Mouse (Mus musculus) liver, embryonic 15.5 days (tissue): ENCODE measurements around the gene Irf8. TPM values are rescaled to one million over a fixed set of nuclear protein-coding genes. Genes with fewer than 3 reads are reported as not detected.

Experiments used
- ATAC-seq: fragments of 200-750 bp; cut with Nextera tagmentation; 2 replicates; pipeline ENCODE4 v1.8.0; 2017; ENCODE audit warnings: moderate number of reproducible peaks, mild to moderate bottlenecking, moderate library complexity; ENCODE audit not compliant: insufficient read depth
- H3K27ac ChIP-seq: fragments of 300-500 bp; sonication (generic); replicated peaks from 2 replicates; pipeline ENCODE4 v1.5.1; 2015; ENCODE audit warnings: mild to moderate bottlenecking, inconsistent platforms
- H3K27me3 ChIP-seq: fragments of 300-500 bp; sonication (generic); 2 replicates; pipeline ENCODE4 v1.6.1; 2015; ENCODE audit warnings: mild to moderate bottlenecking, inconsistent platforms
- H3K36me3 ChIP-seq: fragments of 300-500 bp; sonication (generic); replicated peaks from 2 replicates; pipeline ENCODE4 v1.6.1; 2015; ENCODE audit warnings: moderate library complexity, mild to moderate bottlenecking, inconsistent platforms
- H3K4me1 ChIP-seq: fragments of 300-500 bp; sonication (generic); replicated peaks from 2 replicates; pipeline ENCODE4 v1.6.1; 2015; ENCODE audit warnings: inconsistent platforms
- H3K4me2 ChIP-seq: fragments of 300-500 bp; sonication (generic); 2 replicates; pipeline ENCODE4 v1.6.1; 2015; ENCODE audit warnings: moderate library complexity, mild to moderate bottlenecking, inconsistent platforms
- H3K4me3 ChIP-seq: fragments of 300-500 bp; sonication (generic); replicated peaks from 2 replicates; pipeline ENCODE4 v1.5.1; 2015; ENCODE audit warnings: mild to moderate bottlenecking, inconsistent platforms
- H3K9ac ChIP-seq: fragments of 300-500 bp; sonication (generic); 2 replicates; pipeline ENCODE4 v1.6.1; 2015; ENCODE audit warnings: moderate library complexity, mild to moderate bottlenecking, inconsistent platforms
- H3K9me3 ChIP-seq: fragments of 300-500 bp; sonication (generic); replicated peaks from 2 replicates; pipeline ENCODE4 v1.6.1; 2016; ENCODE audit warnings: inconsistent platforms
- WGBS: fragments of 180-500 bp; shearing (Covaris S2); methylation state at CpG from one replicate; pipeline ENCODE4 v1.1.7; 2015; ENCODE audit warnings: mixed read lengths; ENCODE audit not compliant: insufficient replicate concordance; 5-methylcytosine and 5-hydroxymethylcytosine counted together
- polyA plus RNA-seq: library from polyadenylated mRNA; unstranded; fragments of >200 nt; fragmentation: Nextera tagmentation; extraction: Ambion mirVana; gene quantifications from 2 replicates; pipeline ENCODE4 v1.2.1, GENCODE M21; 2015

The Irf8 gene
- polyA plus RNA-seq, 1 experiment from 2014 or later: 17.4 TPM

DNA sequence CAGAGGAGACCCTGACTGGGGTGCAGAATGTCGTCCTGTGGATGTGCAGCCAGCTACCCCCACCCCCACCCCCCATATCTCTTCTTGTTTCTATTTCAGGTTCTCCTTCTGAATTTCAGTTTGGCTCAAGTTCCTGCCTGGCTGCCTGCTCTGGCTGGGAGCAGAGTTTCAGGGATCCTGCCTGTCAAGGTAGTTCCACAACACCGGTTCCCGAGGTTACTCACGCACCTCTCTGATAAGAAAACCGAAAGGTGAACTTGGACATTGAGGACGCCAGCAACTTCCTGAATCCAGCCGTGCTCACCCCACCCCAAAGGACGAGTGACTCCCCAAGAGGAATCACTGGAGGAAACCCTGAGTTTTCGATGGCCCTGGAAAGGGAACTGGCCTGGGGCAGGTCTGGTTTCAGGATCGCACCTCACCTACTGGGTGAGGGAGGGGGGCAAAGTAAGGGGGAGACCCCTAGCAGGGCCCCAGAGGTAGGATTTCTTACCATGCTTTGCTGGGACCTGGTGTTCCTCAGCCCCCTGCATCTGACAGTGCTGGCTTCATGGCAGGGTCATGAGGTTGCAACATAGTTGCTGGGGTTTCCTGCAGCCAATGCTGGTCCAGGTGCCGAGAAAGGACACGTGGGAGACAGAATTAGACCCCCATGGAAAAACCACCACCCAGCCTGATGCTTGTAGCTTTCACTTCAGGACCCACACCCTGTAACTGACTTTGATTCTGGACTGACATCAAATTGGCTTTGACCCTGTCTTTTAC, 32.5 kb downstream of the Irf8 start:
- Histone ChIP-seq H3K4me2 (no peak overlapping the region), H3K36me3 (no peaks in the 10 kb centered on the region), H3K4me1 (no peaks in the 10 kb centered on the region), H3K9me3 (no peaks in the 10 kb centered on the region), H3K27me3 (no peaks in the 10 kb centered on the region), H3K9ac (no peak overlapping the region), H3K27ac (no peak overlapping the region), H3K4me3 (no peak overlapping the region)
- ATAC-seq: no peak
- 15% methylated on average over 12 of the region's 12 CpGs for WGBS

DNA sequence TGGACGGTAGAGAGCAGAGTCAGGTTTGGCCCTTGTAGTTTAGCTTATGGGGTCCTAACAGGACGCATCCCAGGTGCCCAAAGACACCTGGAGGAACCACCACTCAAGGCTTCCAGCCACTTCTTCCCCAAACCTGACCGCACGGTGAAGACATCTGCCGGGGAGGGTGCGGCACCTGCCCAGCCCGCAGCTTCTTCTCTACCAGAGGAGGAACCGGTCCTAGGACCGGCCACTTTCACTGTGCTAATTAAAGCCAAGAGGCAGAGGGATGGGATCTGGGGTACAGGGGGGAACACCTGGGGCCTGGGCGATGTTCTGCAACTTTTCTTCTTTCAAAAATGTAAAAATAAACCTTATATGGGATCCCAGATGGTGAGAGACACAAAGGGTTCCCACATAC, 41.0 kb downstream of the Irf8 start:
- H3K9ac ChIP-seq: no peak overlapping the region
- no peak overlapping the region for H3K27ac ChIP-seq
- no peak for ATAC-seq
- no peak overlapping the region for H3K4me2 ChIP-seq
- H3K4me3 ChIP-seq: no peak overlapping the region
- no peaks in the 10 kb centered on the region for H3K9me3 ChIP-seq
- no peaks in the 10 kb centered on the region for H3K36me3 ChIP-seq
- WGBS: 71% methylated on average over 10 of the region's 10 CpGs
- H3K27me3 ChIP-seq: no peaks in the 10 kb centered on the region
- H3K4me1 ChIP-seq: no peaks in the 10 kb centered on the region

DNA sequence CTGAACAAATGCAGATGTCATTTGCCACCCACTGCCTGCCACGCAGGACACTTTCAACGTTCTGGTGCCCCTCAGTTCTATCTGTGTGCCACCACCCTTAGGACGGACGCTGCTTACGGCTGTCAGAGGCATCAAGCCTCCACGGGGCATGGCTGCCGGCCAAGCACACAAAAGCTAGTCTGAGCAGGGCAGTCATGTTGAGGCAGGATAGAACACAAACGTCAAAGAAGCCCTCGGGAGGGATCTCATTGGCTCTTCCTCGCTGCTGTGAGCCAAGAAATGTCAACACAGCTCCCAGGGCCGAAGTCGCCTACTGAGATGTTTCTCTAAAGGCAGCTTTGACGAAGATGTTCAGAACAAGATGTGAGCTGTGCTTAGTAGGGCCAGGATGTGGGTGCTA, 41.6 kb downstream of the Irf8 start:
- Histone ChIP-seq H3K9me3 (no peaks in the 10 kb centered on the region), H3K27me3 (no peaks in the 10 kb centered on the region), H3K36me3 (no peaks in the 10 kb centered on the region), H3K27ac (no peak overlapping the region), H3K4me1 (no peaks in the 10 kb centered on the region), H3K9ac (no peak overlapping the region), H3K4me3 (no peak overlapping the region), H3K4me2 (no peak overlapping the region)
- 56% methylated on average over 13 of the region's 13 CpGs for WGBS
- ATAC-seq: no peak

DNA sequence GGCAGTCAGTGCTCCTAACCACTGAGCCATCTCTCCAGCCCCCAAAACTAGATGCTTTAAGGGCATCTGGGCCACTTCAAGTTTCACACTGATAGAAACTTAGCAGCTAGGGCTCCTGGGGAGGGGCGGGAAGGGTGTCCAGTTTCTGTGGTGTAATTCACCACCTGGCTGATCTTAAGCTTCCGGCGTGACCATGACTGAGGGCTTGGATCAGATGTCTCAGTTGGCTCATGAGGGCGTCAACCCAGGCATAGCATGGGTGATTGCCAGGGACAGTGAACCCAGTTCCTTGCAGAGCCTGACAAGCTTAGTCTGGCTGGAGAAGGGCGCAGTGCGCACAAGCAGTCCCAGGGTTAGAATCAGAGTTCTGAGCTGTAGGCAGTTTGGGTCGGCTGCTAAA, 42.9 kb downstream of the Irf8 start:
- Histone ChIP-seq H3K4me1 (0 out of 2 replicates have a peak, but pooled peaks cover 3% of the 10 kb centered on the region), H3K27me3 (no peaks in the 10 kb centered on the region), H3K9ac (no peak overlapping the region), H3K9me3 (no peaks in the 10 kb centered on the region), H3K4me2 (no peak overlapping the region), H3K36me3 (no peaks in the 10 kb centered on the region), H3K4me3 (no peak overlapping the region), H3K27ac (no peak overlapping the region)
- WGBS: 73% methylated on average over 7 of the region's 7 CpGs
- ATAC-seq: no peak

DNA sequence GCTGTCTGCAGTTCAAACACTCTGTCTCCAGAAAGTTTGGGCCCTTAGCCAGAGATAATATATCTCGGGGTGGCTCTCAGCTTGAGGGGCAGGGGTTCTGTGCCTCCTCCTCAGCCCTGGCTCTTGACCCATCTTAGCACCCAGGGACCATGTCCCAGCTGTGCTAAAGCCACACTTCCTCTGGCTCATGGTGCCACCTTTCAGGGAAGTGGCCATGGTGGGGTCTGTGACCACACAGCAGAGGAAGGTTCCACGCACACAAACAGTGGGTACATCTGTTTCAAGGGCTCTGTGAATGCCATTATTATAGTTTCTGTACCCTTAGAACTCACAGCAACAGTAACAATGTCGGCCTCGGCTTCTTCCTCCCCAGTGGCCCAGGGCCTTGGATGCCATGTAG, 47.6 kb downstream of the Irf8 start:
- no peak for ATAC-seq
- no peaks in the 10 kb centered on the region for H3K36me3 ChIP-seq
- no peak overlapping the region for H3K9ac ChIP-seq
- WGBS: 62% methylated on average over 4 of the region's 4 CpGs
- no peaks in the 10 kb centered on the region for H3K9me3 ChIP-seq
- no peak overlapping the region for H3K4me3 ChIP-seq
- no peak overlapping the region for H3K4me2 ChIP-seq
- no peaks in the 10 kb centered on the region for H3K27me3 ChIP-seq
- H3K27ac ChIP-seq: no peak overlapping the region
- H3K4me1 ChIP-seq: 0 out of 2 replicates have a peak, but pooled peaks cover 3% of the 10 kb centered on the region

DNA sequence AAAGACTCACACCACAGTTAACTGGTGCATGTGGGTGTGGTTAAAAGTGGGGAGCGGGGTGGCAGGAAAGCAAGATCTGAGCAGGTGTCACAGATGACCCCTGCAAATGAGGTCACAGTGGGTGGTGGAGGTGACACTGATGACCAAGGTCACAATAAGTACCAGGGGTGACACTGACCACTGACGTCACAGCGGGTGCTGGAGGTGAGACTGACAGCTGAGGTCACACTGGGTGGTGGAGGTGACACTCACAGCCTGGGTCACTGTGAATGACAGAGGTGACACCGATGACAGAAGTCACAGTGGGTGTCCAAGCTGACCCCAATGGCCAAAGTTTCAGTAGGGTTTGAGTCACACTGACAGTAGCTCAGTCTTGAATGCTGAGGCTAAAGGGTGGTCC, 50.6 kb downstream of the Irf8 start:
- H3K9ac ChIP-seq: no peak overlapping the region
- H3K27me3 ChIP-seq: no peaks in the 10 kb centered on the region
- no peak for ATAC-seq
- no peaks in the 10 kb centered on the region for H3K9me3 ChIP-seq
- no peaks in the 10 kb centered on the region for H3K36me3 ChIP-seq
- no peak overlapping the region for H3K4me2 ChIP-seq
- H3K27ac ChIP-seq: no peak overlapping the region
- H3K4me1 ChIP-seq: 0 out of 2 replicates have a peak, but pooled peaks cover 3% of the 10 kb centered on the region
- WGBS: 52% methylated on average over 4 of the region's 4 CpGs
- no peak overlapping the region for H3K4me3 ChIP-seq

DNA sequence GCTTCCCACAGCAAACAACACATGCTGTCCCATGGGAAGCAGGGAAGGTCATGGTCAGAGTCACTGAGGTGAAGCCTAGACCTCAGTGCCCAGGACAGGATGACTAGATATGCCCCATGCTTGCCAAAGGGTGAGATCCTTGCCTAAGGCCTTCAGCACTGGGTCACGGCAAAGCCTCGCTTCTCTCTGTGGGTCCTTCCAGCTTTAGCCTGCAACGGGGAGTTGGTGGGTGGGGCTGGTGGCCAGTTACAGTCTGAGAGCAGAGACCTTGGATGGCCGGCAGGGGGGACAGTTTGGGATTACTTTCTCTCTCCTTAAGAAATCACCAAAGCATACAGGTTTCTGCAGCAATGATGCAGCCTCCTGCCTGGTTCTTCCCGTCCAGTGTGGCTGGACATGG, 51.5 kb downstream of the Irf8 start:
- no peaks in the 10 kb centered on the region for H3K27me3 ChIP-seq
- no peak overlapping the region for H3K27ac ChIP-seq
- H3K4me1 ChIP-seq: 0 out of 2 replicates have a peak, but pooled peaks cover 3% of the 10 kb centered on the region
- WGBS: 42% methylated on average over 5 of the region's 5 CpGs
- ATAC-seq: no peak
- H3K4me2 ChIP-seq: no peak overlapping the region
- H3K9me3 ChIP-seq: no peaks in the 10 kb centered on the region
- no peaks in the 10 kb centered on the region for H3K36me3 ChIP-seq
- no peak overlapping the region for H3K9ac ChIP-seq
- no peak overlapping the region for H3K4me3 ChIP-seq

DNA sequence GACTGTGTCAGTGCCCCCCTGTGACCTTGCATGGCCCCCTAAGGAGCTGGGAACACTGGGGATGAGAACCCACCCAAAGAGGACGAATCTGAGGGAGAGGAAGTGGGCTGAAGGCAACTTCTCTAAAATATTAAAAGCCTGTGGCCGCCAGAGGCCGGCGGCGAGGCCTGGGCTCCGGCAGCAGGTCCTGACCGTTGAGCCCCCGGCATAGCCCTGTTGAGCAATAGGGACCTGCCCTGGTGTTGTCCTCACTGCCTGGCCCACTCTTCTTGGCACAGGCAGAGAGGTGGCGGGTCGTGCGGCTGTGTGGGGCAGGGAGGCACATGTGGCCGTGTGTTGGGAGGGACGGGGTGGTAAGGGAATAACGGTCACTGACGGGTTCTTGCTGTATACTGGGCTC, 56.6 kb downstream of the Irf8 start:
- Histone ChIP-seq H3K4me1 (no peaks in the 10 kb centered on the region), H3K36me3 (no peaks in the 10 kb centered on the region), H3K4me3 (no peak overlapping the region), H3K9ac (no peak overlapping the region), H3K27ac (0 out of 2 replicates have a peak overlapping the region, but pooled peaks have one; percentile 1), H3K27me3 (no peaks in the 10 kb centered on the region), H3K9me3 (no peaks in the 10 kb centered on the region), H3K4me2 (no peak overlapping the region)
- WGBS: 21% methylated on average over 15 of the region's 15 CpGs
- no peak; the same call in 1 of the 2 replicates for ATAC-seq

DNA sequence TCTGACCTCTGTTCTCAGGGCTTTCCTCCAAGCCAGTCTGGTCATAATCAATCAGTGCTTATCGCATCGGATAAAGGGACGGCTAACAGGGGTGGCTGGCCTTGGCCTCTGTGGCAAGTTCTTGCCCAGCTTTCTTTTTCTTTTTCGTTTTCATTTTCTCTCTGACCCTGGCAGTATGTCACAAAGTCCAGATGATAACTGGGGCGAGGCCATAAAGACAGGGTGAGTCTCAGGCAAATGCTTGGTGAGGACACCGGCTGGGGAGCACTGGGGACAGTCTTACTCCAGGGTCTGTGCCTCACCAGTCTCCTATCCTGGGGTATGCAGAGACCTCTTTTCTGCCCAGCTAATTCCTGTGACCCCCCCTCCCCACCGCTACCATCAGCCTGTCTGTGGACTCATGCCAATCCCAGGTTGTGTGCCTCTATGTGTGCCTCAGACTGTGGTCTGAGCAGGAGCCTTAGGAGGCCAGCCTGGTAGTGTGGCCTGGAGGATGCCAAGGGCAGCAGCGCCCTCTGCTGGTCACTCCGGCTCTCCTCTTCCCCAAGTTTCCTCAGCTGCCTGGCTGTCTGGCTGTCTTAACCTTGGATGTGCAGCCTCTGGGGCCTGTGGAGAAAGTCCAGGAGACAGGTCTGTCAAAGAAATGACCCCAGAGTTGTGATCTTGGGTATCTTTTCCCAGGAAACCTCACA, 59.9 kb downstream of the Irf8 start:
- Histone ChIP-seq H3K4me2 (no peak overlapping the region), H3K4me1 (no peaks in the 10 kb centered on the region), H3K9ac (no peak overlapping the region), H3K27ac (no peak overlapping the region), H3K27me3 (peaks cover 5% of the 10 kb centered on the region), H3K4me3 (no peak overlapping the region), H3K36me3 (no peaks in the 10 kb centered on the region), H3K9me3 (no peaks in the 10 kb centered on the region)
- no peak for ATAC-seq
- 43% methylated on average over 9 of the region's 9 CpGs for WGBS

DNA sequence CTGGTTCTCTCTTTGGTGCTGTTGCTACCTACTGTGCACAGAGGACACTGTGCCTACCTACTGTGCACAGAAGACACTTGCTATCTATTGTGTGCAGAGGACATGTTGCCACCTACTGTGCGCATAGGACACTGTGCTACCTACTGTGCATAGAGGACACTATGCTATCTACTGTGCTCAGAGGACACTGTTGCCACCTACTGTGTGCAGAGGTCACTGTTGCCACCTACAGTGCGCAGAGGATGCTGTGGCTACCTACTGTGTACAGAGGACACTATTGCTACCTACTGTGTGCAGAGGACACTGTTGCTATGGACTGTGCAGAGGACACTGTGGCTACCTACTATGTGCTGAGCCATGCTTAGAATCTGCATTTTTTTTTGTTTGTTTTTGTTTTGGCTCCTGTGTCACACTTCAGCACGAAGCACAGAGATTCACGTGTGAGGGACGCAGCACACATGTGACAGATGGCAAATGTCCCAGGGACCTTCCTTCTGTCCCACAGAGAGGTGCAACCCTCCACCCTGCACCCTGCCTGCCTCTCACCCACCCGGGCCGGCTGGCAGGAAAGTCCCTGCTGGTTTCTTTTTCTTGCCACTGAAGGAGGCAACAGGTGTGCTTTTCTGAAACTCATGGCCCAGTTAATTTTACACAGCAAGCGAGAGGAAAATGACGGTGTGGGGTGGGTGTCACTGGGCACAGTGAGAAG, 61.0 kb downstream of the Irf8 start:
- Histone ChIP-seq H3K4me1 (no peaks in the 10 kb centered on the region), H3K9ac (no peak overlapping the region), H3K27ac (no peak overlapping the region), H3K27me3 (peaks cover 14% of the 10 kb centered on the region), H3K36me3 (no peaks in the 10 kb centered on the region), H3K4me3 (no peak overlapping the region), H3K4me2 (no peak overlapping the region), H3K9me3 (no peaks in the 10 kb centered on the region)
- 63% methylated on average over 9 of the region's 9 CpGs for WGBS
- ATAC-seq: no peak

DNA sequence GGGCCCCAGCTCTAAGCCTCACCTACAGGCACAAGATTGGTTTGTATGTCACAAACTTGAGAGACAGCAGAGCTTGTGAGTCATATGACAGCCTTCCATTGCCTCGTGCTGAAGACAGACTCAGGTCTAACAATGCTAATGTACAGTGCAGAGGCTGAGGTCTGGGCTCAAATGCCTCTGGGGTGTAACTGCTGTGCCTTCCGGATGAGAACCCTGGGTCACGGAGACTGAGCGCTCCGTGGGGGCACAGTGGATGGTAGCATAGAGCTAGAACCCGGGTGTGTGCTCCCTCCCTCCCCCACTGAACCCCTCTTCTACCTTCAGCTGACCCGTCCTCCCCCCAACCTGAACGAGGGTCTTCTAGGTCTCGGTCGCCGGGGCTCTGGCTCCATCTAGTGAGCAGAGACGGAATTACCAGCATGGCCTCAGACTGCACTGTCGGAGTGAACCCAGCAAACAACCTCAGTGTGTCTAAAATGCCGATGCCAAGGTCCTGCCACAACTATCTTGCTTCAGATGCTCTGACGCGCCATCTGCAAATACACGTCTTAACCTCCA, 64.2 kb downstream of the Irf8 start:
- H3K36me3 ChIP-seq: no peaks in the 10 kb centered on the region
- 9% methylated on average over 17 of the region's 17 CpGs for WGBS
- ATAC-seq: no peak
- 0 out of 2 replicates have a peak, but pooled peaks cover 4% of the 10 kb centered on the region for H3K4me1 ChIP-seq
- no peak overlapping the region for H3K4me3 ChIP-seq
- H3K27me3 ChIP-seq: peaks cover 15% of the 10 kb centered on the region
- no peak overlapping the region for H3K9ac ChIP-seq
- H3K4me2 ChIP-seq: no peak overlapping the region
- no peaks in the 10 kb centered on the region for H3K9me3 ChIP-seq
- no peak overlapping the region for H3K27ac ChIP-seq
